Mouse (Mus musculus): ENCODE measurements around the gene Vpreb3. TPM values are rescaled to one million over a fixed set of nuclear protein-coding genes. Genes with fewer than 3 reads are reported as not detected.

Gene Vpreb3
- not detected for polyA plus RNA-seq (2012; fragmentation: generic; extraction: Trizol)

DNA sequence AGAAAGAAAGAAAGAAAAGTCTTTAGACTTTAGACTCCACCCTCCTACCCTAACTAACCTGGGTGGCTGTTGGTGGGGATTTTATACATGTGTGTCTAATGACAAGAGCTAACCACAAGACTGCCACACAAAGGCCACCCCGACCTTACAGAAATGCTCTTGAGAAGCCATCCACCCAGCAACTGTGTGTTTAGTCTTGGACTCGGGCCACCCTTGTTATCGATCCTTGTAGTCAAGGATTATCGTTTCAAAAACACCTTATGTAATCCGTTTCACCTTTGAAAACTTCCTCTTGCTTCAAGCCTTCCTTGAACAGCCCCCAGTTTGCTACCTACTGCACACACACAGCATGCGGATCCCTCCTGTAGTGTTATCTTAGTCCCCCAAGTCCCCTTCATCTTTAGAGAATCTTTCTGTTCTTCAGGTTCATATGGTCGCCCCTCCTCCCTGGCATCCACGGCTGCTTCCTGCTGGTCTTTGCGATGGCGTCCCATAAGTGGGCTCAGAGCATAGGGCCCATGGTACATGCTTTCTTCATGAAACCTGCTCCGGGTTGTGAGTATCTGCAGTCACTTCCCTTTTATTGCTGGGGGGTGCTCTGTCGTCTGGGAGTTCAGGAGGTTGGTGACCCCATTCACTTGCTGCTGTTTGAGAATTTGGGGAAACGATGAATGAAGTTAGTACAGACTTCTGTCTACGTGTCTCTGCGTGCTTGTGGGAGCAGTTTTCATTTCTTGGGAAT, at the start of gene Vpreb3:
Gene Vpreb3 (plus strand): TSS at position 322 of the 742 bp plus-strand sequence.

GRCm38 (mm10) chr10:75893089-75893750, 49.6 kb upstream of the Vpreb3 start, which contains the start of gene Derl3:
Gene Derl3 (plus strand): TSS chr10:75893413.

GRCm38 (mm10) chr10:75921026-75921725, 21.7 kb upstream of the Vpreb3 start, which contains the start of gene Smarcb1:
Gene Smarcb1 (minus strand): TSS chr10:75921617.

DNA sequence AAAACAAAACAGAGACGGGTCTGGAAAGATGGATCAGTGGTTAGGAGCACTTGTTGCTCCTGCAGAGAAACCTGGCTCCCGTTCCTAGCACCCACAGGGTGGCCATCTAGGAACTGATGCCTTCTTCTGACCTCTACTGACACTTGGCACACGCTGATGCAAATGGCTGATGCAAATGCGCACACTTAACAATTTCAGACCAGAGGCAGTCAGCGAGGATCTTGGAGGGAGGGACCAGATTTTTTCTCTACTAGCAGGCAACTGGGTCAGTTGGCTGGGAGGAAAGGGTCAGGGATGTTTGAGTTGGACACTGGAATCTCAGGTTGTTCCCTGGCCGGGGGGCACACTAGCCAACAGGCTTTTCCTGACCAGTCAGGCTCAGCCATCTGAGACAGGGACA, 10.0 kb upstream of the Vpreb3 start, which contains the start of gene Chchd10:
Gene Chchd10 (plus strand): TSS at position 240 of the 400 bp plus-strand sequence.

GRCm38 (mm10) chr10:75935680-75936541, 6.9 kb upstream of the Vpreb3 start, which contains the start of gene Mmp11:
Gene Mmp11 (minus strand): TSS chr10:75936496.

DNA sequence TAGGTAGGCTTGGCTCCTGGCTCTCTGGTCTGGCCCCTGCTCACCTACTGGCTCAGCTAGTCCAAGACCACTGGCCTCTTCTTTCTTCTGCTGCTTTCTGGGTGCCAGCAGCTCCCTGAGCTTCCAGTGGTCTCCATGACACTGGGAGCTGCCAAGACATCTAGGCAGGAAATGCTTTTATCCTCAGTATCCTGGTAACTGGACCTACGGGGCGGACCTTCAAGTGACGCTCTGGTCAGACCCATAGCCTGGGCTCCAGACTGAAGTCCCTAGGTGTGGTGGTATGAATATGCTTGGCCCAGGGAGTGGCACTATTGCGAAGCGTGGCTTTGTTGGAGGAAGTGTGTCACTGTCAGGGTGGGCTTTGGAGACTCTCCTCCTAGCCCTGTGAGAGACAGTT, 2.3 kb upstream of the Vpreb3 start, which contains the start of gene Gm867:
Gene Gm867 (minus strand): TSS at position 153 of the 400 bp plus-strand sequence.

GRCm38 (mm10) chr10:75954381-75954811, 11.5 kb downstream of the Vpreb3 start, which contains the start of gene Gm5134:
Gene Gm5134 (plus strand): TSS chr10:75954514.

Other genes starting within 250 kb of the Vpreb3 start
- gene Cabin1, start 178.7 kb upstream of the Vpreb3 start, polyA plus RNA-seq (2012; fragmentation: generic; extraction: Trizol), result 10 to 100 TPM; 10.8 to 44.7 TPM
- gene Ddt, start 169.6 kb upstream of the Vpreb3 start, polyA plus RNA-seq (2012; fragmentation: generic; extraction: Trizol), result 10 to 100 TPM; 42.5 to 79.9 TPM
- gene Gm20441, start 162.1 kb upstream of the Vpreb3 start, polyA plus RNA-seq (2012; fragmentation: generic; extraction: Trizol), result not detected
- gene Gstt3, start 161.6 kb upstream of the Vpreb3 start, polyA plus RNA-seq (2012; fragmentation: generic; extraction: Trizol), result 1 to 10 TPM in 1 of 2 experiments, under 1 TPM in 1; 0.42 to 3.1 TPM
- gene Gstt1, start 144.5 kb upstream of the Vpreb3 start, polyA plus RNA-seq (2012; fragmentation: generic; extraction: Trizol), result 10 to 100 TPM in 1 of 2 experiments, 1 to 10 TPM in 1; 6.2 to 43.9 TPM
- gene Gstt4, start 120.5 kb upstream of the Vpreb3 start, polyA plus RNA-seq (2012; fragmentation: generic; extraction: Trizol), result not detected
- gene Gstt2, start 105.6 kb upstream of the Vpreb3 start, polyA plus RNA-seq (2012; fragmentation: generic; extraction: Trizol), result 1 to 10 TPM in 1 of 2 experiments, under 1 TPM in 1; 0.08 to 1.2 TPM
- gene Mif, start 82.8 kb upstream of the Vpreb3 start, polyA plus RNA-seq (2012; fragmentation: generic; extraction: Trizol), result 1,000 to 10,000 TPM in 1 of 2 experiments, 100 to 1,000 TPM in 1; 771 to 3,948 TPM
- gene Derl3, start 49.6 kb upstream of the Vpreb3 start, polyA plus RNA-seq (2012; fragmentation: generic; extraction: Trizol), result under 1 TPM in 1 of 2 experiments, not detected in 1; 0.45 TPM
- gene Smarcb1, start 21.4 kb upstream of the Vpreb3 start, polyA plus RNA-seq (2012; fragmentation: generic; extraction: Trizol), result 100 to 1,000 TPM; 149 to 179 TPM
- gene Chchd10, start 9.9 kb upstream of the Vpreb3 start, polyA plus RNA-seq (2012; fragmentation: generic; extraction: Trizol), result 1 to 10 TPM in 1 of 2 experiments, under 1 TPM in 1; 0.40 to 2.4 TPM
- gene Mmp11, start 6.6 kb upstream of the Vpreb3 start, polyA plus RNA-seq (2012; fragmentation: generic; extraction: Trizol), result 10 to 100 TPM; 27.3 to 82.1 TPM
- gene Gm867, start 2.4 kb upstream of the Vpreb3 start, polyA plus RNA-seq (2012; fragmentation: generic; extraction: Trizol), result not detected
- gene Gm5134, start 11.5 kb downstream of the Vpreb3 start, polyA plus RNA-seq (2012; fragmentation: generic; extraction: Trizol), result not detected
- gene Zfp280b, start 89.6 kb downstream of the Vpreb3 start, polyA plus RNA-seq (2012; fragmentation: generic; extraction: Trizol), result 1 to 10 TPM in 1 of 2 experiments, under 1 TPM in 1; 0.47 to 3.3 TPM
- not detected for gene Slc5a4b, start 167.9 kb downstream of the Vpreb3 start, polyA plus RNA-seq (2012; fragmentation: generic; extraction: Trizol)
- not detected for gene Slc5a4a, start 204.4 kb downstream of the Vpreb3 start, polyA plus RNA-seq (2012; fragmentation: generic; extraction: Trizol)

Data from C3H10T1/2 (cell line).